Mouse (Mus musculus) v-Abl transformed pro-B cells (cell line): ENCODE results near the gene Tmem14a.
"Not testable (repeated sequence)": the region's sequence is repeated elsewhere in the genome, so short reads cannot be mapped to it uniquely, and the experiment has no call there.

ENCODE experiments used
- in situ Hi-C, 2 experiments: fragments of 400-800 bp; cut with MboI; formaldehyde crosslinking; loops; one replicate each; pipeline ENCODE4 v1.15.1; 2025; ENCODE audit not compliant: unreplicated experiment in 2 of 2

Gene Tmem14a

GRCm38 (mm10) chr1:21251661-21252060 lies 33.3 kb downstream of the Tmem14a start:
- in situ Hi-C loops, result loop anchor here in 1 of 2 experiments (25.0 kb wide), 1 partner anchor 314 kb away; no protein-coding TSS in a partner anchor

DNA sequence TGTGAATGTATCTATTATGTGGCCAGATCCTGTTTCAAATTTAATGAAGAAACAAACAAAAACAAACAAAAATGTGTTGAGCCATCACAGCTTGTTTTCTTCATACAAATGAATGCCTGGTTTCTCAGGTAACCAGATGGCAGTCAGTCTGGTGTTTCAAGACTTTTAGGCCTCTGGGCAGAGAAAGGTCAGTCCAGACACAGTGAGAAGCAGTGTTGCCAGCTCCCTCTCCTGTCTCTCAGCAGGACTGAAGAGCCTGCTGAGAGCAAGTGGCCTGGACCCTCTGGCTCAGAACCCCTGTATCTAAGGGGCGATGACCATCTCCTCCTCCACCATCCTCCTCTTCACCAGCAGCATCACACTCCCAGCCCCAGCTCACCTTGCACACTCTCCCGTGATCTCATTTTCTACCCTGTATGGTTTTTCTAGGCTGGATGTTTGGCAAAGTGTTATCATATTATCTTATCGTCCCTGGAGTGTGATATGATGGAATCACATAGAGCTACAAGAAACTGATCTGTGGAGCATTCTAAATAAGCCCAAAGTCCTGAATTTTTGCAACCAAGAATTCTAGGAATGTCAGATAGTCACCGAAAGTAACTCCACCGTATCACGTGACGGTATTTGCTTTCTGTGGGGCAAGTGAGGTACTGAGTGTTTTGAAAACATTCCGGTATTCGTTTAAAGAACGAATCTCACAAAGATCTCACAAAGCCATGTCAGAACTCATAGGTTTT lies 34.4 kb downstream of the Tmem14a start:
- in situ Hi-C loops, result loop anchor here in 1 of 2 experiments (25.0 kb wide), 1 partner anchor 315 kb away; no protein-coding TSS in a partner anchor

DNA sequence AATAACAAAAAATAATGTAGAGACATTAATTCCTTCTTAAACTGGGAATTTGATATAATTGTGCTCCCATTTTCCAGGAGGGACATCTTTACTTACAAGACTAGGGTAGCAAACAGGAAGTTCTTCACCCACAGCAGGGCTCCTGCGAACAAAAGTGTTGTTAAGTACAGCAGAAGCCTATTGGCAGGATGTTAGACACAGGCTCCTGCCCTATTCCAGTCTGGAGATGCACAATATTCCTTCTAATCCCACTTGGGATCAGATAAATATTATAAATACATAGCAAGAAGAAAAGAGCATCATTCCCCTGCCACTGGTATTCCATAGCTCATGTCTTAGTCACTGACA lies 34.9 kb downstream of the Tmem14a start:
- in situ Hi-C loops, result loop anchor here in 1 of 2 experiments (25.0 kb wide), 1 partner anchor 316 kb away; no protein-coding TSS in a partner anchor

DNA sequence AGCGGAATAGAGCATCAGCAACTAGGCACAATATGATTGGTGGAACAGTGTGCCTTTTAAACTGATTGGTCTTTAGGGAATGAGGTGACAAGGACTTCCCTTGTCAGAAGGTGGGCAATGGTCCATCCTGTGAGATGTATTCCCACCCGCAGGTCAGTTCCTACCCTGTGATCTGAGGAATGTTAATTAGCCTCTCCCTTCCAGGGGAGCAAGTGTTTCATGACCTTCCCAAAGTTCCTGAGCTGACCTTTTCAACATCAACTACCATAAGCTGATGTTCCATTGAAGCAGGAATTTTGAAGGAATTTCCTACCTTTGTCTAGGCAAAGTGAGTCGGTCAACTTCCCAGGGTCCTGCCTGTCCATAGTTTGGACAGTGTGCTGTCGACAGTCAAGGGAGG lies 35.5 kb downstream of the Tmem14a start:
- in situ Hi-C loops, result loop anchor here in 1 of 2 experiments (25.0 kb wide), 1 partner anchor 317 kb away; no protein-coding TSS in a partner anchor

GRCm38 (mm10) chr1:21255625-21256345 lies 37.4 kb downstream of the Tmem14a start:
- in situ Hi-C loops, result loop anchor here in 1 of 2 experiments (25.0 kb wide), 1 partner anchor 318 kb away; no protein-coding TSS in a partner anchor

GRCm38 (mm10) chr1:21256391-21256790 lies 38.0 kb downstream of the Tmem14a start:
- in situ Hi-C loops, result loop anchor here in 1 of 2 experiments (25.0 kb wide), 1 partner anchor 319 kb away; no protein-coding TSS in a partner anchor

- in situ Hi-C loops, result loop anchor here in 1 of 2 experiments (25.0 kb wide), 1 partner anchor 320 kb away; no protein-coding TSS in a partner anchor
Observed at GRCm38 (mm10) chr1:21256871-21257270, 38.5 kb downstream of the Tmem14a start.

- in situ Hi-C loops, result loop anchor here in 1 of 2 experiments (25.0 kb wide), 1 partner anchor 323 kb away; no protein-coding TSS in a partner anchor
Observed at GRCm38 (mm10) chr1:21259981-21260380, 41.6 kb downstream of the Tmem14a start.

GRCm38 (mm10) chr1:21262401-21262800 lies 44.0 kb downstream of the Tmem14a start:
- in situ Hi-C loops, result loop anchor here in 1 of 2 experiments (25.0 kb wide), 1 partner anchor 325 kb away; no protein-coding TSS in a partner anchor

- in situ Hi-C loops, result loop anchor here in 1 of 2 experiments (25.0 kb wide), 1 partner anchor 327 kb away; no protein-coding TSS in a partner anchor
Observed at GRCm38 (mm10) chr1:21263986-21264385, 45.6 kb downstream of the Tmem14a start.

DNA sequence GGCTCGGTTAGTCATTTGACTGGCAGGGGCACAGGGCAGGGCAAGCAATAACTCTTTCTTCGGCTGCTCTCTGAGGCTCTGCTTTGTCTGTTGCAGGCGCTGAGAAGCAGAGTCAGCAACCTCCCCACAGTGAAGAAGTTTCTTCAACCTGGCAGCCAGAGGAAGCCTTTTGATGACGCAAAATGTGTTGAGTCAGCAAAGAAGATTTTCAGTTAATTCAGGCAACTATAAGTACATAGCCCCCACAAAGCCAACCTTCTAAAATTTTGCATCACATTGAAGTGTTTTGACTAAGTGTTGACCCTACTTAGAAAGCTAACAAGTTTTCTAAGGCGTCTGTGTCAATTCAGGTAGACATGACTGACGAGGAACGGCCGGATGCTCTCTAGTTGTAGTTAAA lies 46.4 kb downstream of the Tmem14a start:
- in situ Hi-C loops, result loop anchor here in 1 of 2 experiments (25.0 kb wide), 1 partner anchor 327 kb away; no protein-coding TSS in a partner anchor

DNA sequence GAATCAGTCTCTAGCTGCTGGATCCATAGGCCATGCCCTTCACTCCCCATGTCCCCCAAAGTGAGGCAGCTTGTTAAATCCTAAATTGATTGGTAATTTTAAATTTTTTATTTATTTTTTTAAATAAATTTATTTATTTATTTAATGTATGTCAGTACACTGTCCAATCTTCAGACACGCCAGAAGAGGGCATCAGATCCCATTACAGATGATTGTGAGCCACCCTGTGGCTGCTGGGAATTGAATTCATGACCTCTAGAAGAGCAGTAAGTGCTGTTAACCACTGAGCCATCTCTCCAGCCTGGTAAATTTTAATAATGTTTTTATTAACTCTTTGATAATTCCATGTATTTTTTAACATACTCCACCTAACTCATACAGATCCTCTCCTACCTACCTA lies 48.4 kb downstream of the Tmem14a start:
- in situ Hi-C loops, result loop anchor here in 1 of 2 experiments (25.0 kb wide), 1 partner anchor 329 kb away; no protein-coding TSS in a partner anchor

- in situ Hi-C loops, result loop anchor here in 1 of 2 experiments (25.0 kb wide), 1 partner anchor 330 kb away; no protein-coding TSS in a partner anchor
Observed at GRCm38 (mm10) chr1:21267466-21267865, 49.1 kb downstream of the Tmem14a start.

GRCm38 (mm10) chr1:21271343-21272055 lies 53.1 kb downstream of the Tmem14a start:
- in situ Hi-C loops, result loop anchor here (5.0 to 25.0 kb wide), 3 partner anchors 64 to 981 kb away; no protein-coding TSS in a partner anchor

DNA sequence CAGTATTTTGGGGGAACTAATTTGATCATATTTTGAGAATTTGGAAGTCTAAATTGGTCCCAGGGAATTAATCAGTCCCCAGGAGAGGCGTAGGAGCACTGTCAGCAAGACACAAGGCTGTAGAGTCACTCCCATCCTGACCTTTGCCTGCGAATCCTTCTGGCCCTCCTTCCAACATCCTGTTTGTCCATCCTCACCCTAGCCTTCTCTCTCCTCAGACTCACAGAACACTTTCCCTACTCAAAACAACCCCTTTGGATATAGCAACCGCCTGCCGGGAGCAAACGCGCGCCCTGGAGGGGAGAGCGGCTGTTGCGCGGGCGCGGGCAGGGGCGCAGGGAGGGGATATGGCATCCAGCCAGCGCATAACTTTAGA lies 53.7 kb downstream of the Tmem14a start:
- in situ Hi-C loops, result loop anchor here (5.0 to 25.0 kb wide), 3 partner anchors 65 to 980 kb away; no protein-coding TSS in a partner anchor

- in situ Hi-C loops, result loop anchor here (5.0 to 25.0 kb wide), 3 partner anchors 66 to 979 kb away; no protein-coding TSS in a partner anchor
Observed at GRCm38 (mm10) chr1:21273091-21273490, 54.7 kb downstream of the Tmem14a start.

DNA sequence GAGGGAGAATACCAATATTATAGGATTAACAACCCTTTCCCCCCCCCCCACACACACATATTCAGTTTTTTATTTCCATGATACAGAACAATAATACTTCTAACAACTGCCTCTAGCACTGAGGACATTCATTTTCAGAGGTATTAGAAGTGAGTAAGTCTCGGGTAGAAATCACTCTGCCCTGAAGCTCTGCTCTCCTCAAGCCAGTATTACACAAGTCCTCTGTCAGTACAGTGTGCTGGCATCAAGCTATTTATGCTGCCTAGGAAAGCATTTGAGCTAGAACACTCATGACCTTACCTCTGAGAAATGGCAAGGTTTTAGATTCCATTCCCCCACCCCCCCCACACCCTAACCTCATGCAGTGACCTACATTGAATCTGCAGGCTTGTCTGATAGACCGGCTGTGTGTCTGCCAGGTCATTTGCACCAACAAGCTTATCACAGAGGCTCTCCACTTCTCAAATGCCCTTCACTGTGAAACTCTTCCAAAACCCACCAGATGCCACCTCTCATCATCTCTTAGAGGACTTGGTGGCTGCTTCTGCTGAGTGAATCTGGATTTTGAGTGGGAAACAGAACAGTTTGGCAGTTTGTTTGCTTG lies 56.2 kb downstream of the Tmem14a start:
- in situ Hi-C loops, result loop anchor here (5.0 to 25.0 kb wide), 3 partner anchors 67 to 978 kb away; no protein-coding TSS in a partner anchor

- in situ Hi-C loops, result not testable (repeated sequence)
Observed at GRCm38 (mm10) chr1:21275366-21275765, 57.0 kb downstream of the Tmem14a start.

GRCm38 (mm10) chr1:21276158-21276557 lies 57.8 kb downstream of the Tmem14a start:
- in situ Hi-C loops, result not testable (repeated sequence)
